Comparison of ENCODE assay signal across 9 mouse cellular contexts in genomic region chr13:45538532-45539204, GRCm38 (mm10). TPM values are rescaled to one million over a fixed set of nuclear protein-coding genes. Genes with fewer than 3 reads are reported as not detected.
A peak's percentile ranks its signal among the peaks of the same experiment; 100 is the strongest.
DNase-seq lines count a peak whose midpoint lies in the region; ATAC-seq and TF ChIP-seq lines count a peak whose summit lies in the region.
"Had no signal": no experiment of that assay in that cellular context is flagged by ENCODE, and none has a peak within 500 bp of the region (broad histone marks: within the 10 kb centered on the region; RNA-seq: fewer than 3 reads in every experiment).

No protein-coding gene starts in this region.

- peak overlapping the region; percentile 37 for H3K4me3 ChIP-seq in embryonic facial prominence, embryonic 14.5 days (ENCODE audit: low read depth, low read length)
- H3K4me3 ChIP-seq in kidney, adult 2 months (ENCODE audit: insufficient read depth, low read depth, low read length) = no peak overlapping the region
- peak overlapping the region; percentile 17; the same call in 1 of the 2 replicates for H3K4me3 ChIP-seq in limb, embryonic 11.5 days (ENCODE audit: low read depth, low read length)
- peak overlapping the region; percentile 40 for H3K4me3 ChIP-seq in midbrain, embryonic 13.5 days (replicated peaks)
- H3K4me3 ChIP-seq in stomach, embryonic 16.5 days (replicated peaks; ENCODE audit: low read length) = peak overlapping the region; percentile 45

- peak; percentile 73 for TF ChIP-seq CTCF in kidney, adult 2 months (conservative IDR thresholded peaks at IDR 0.05; ENCODE audit: insufficient read depth, insufficient read length, low read depth, low read length)

- peak overlapping the region; percentile 62 for H3K4me2 ChIP-seq in embryonic facial prominence, embryonic 14.5 days (ENCODE audit: low read depth, low read length)
- H3K4me2 ChIP-seq in limb, embryonic 11.5 days (ENCODE audit: low read depth, severe bottlenecking) = peak overlapping the region; percentile 62
- peak overlapping the region; percentile 62 for H3K4me2 ChIP-seq in midbrain, embryonic 13.5 days (replicated peaks)
- H3K4me2 ChIP-seq in stomach, embryonic 16.5 days (ENCODE audit: low read depth, low read length) = peak overlapping the region; percentile 74

- no peak for TF ChIP-seq POLR2A in kidney, adult 2 months (IDR thresholded peaks at IDR 0.05; ENCODE audit: low read depth, low read length)

- peak; percentile 22 for DNase-seq in thymus, postnatal 4 days
- DNase-seq in thymus, postnatal 14 days = no peak
- peak; percentile 94 for DNase-seq in embryonic facial prominence, embryonic 14.5 days (ENCODE audit: low spot score)
- peak; percentile 56 to 65 for DNase-seq in heart, adult 9 months (ENCODE audit: low spot score in 2 of 2)
- peak; percentile 57 for DNase-seq in kidney, adult 2 months
- peak; percentile 81 for DNase-seq in limb, embryonic 11.5 days (ENCODE audit: low spot score)

- WGBS in embryonic facial prominence, embryonic 14.5 days = 24% methylated on average over 10 of the region's 10 CpGs
- 34% methylated on average over 10 of the region's 10 CpGs for WGBS in kidney, adult 2 months
- 30% methylated on average over 10 of the region's 10 CpGs for WGBS in limb, embryonic 11.5 days
- WGBS in midbrain, embryonic 13.5 days = 29% methylated on average over 10 of the region's 10 CpGs
- WGBS in stomach, embryonic 16.5 days = 24% methylated on average over 10 of the region's 10 CpGs

- H3K9ac ChIP-seq in embryonic facial prominence, embryonic 14.5 days (ENCODE audit: low read depth, low read length) = peak overlapping the region; percentile 44; the same call in 1 of the 2 replicates
- 0 out of 2 replicates have a peak overlapping the region, but pooled peaks have one; percentile 22 for H3K9ac ChIP-seq in limb, embryonic 11.5 days (ENCODE audit: low read length)
- peak overlapping the region; percentile 50 for H3K9ac ChIP-seq in midbrain, embryonic 13.5 days (replicated peaks)
- H3K9ac ChIP-seq in stomach, embryonic 16.5 days (ENCODE audit: low read length) = peak overlapping the region; percentile 61

- H3K9me3 ChIP-seq in embryonic facial prominence, embryonic 14.5 days (ENCODE audit: control insufficient read depth, low read length) = no peaks in the 10 kb centered on the region
- no peaks in the 10 kb centered on the region for H3K9me3 ChIP-seq in limb, embryonic 11.5 days (ENCODE audit: control insufficient read depth, low read length)
- H3K9me3 ChIP-seq in midbrain, embryonic 13.5 days = no peaks in the 10 kb centered on the region
- H3K9me3 ChIP-seq in stomach, embryonic 16.5 days (replicated peaks; ENCODE audit: control insufficient read depth, low read length) = no peaks in the 10 kb centered on the region
- H3K9me3 ChIP-seq: G1E had no signal

- H3K27ac ChIP-seq in embryonic facial prominence, embryonic 14.5 days (replicated peaks; ENCODE audit: low read depth, low read length) = 0 out of 2 replicates have a peak overlapping the region, but pooled peaks have one; percentile 39
- H3K27ac ChIP-seq in kidney, adult 2 months (ENCODE audit: insufficient read depth, low read depth, low read length) = no peak overlapping the region
- H3K27ac ChIP-seq in limb, embryonic 11.5 days (replicated peaks; ENCODE audit: low read depth, low read length) = no peak overlapping the region
- H3K27ac ChIP-seq in midbrain, embryonic 13.5 days = peak overlapping the region; percentile 71
- 0 out of 2 replicates have a peak overlapping the region, but pooled peaks have one; percentile 26 for H3K27ac ChIP-seq in stomach, embryonic 16.5 days (ENCODE audit: low read length)

- peaks cover 4% of the 10 kb centered on the region; the same call in 1 of the 2 replicates for H3K4me1 ChIP-seq in embryonic facial prominence, embryonic 14.5 days (ENCODE audit: control insufficient read depth, insufficient read depth, low read length)
- no peaks in the 10 kb centered on the region for H3K4me1 ChIP-seq in kidney, adult 2 months (ENCODE audit: control insufficient read depth, insufficient read depth, low read length)
- 0 out of 2 replicates have a peak, but pooled peaks cover 2% of the 10 kb centered on the region for H3K4me1 ChIP-seq in limb, embryonic 11.5 days (ENCODE audit: control insufficient read depth, insufficient read depth, low read length)
- peaks cover 11% of the 10 kb centered on the region for H3K4me1 ChIP-seq in midbrain, embryonic 13.5 days (replicated peaks)
- peaks cover 3% of the 10 kb centered on the region; the same call in 1 of the 2 replicates for H3K4me1 ChIP-seq in stomach, embryonic 16.5 days (ENCODE audit: control insufficient read depth, insufficient read depth, low read length)

- H3K27me3 ChIP-seq in embryonic facial prominence, embryonic 14.5 days (replicated peaks; ENCODE audit: control insufficient read depth, insufficient read depth, low read length) = no peaks in the 10 kb centered on the region
- H3K27me3 ChIP-seq in kidney, adult 2 months (replicated peaks; ENCODE audit: control insufficient read depth, insufficient read depth, low read length) = no peaks in the 10 kb centered on the region
- no peaks in the 10 kb centered on the region for H3K27me3 ChIP-seq in limb, embryonic 11.5 days (ENCODE audit: control insufficient read depth, insufficient read depth, low read length)
- no peaks in the 10 kb centered on the region for H3K27me3 ChIP-seq in midbrain, embryonic 13.5 days
- H3K27me3 ChIP-seq in stomach, embryonic 16.5 days (ENCODE audit: control insufficient read depth, insufficient read depth, low read length) = no peaks in the 10 kb centered on the region

- peak; percentile 89 for ATAC-seq in embryonic facial prominence, embryonic 14.5 days (ENCODE audit: low read depth)
- ATAC-seq in limb, embryonic 11.5 days (ENCODE audit: insufficient number of reproducible peaks, low FRiP score, low TSS enrichment, low read depth) = peak; percentile 76; the same call in 1 of the 2 replicates
- ATAC-seq in midbrain, embryonic 13.5 days = peak; percentile 96
- ATAC-seq in stomach, embryonic 16.5 days (ENCODE audit: insufficient read depth, low FRiP score) = peak; percentile 88

- no peaks in the 10 kb centered on the region for H3K36me3 ChIP-seq in embryonic facial prominence, embryonic 14.5 days (ENCODE audit: control insufficient read depth, insufficient read depth, low read length)
- no peaks in the 10 kb centered on the region; the same call in 1 of the 2 replicates for H3K36me3 ChIP-seq in kidney, adult 2 months (ENCODE audit: control insufficient read depth, insufficient read depth, low read length)
- no peaks in the 10 kb centered on the region for H3K36me3 ChIP-seq in limb, embryonic 11.5 days (ENCODE audit: control insufficient read depth, insufficient read depth, low read length)
- no peaks in the 10 kb centered on the region for H3K36me3 ChIP-seq in midbrain, embryonic 13.5 days
- no peaks in the 10 kb centered on the region for H3K36me3 ChIP-seq in stomach, embryonic 16.5 days (ENCODE audit: control insufficient read depth, insufficient read depth, low read length)

RNA-seq across cellular contexts. Expression of gene Gmpr, which starts 31.4 kb away (rescaled TPM):
- polyA plus RNA-seq in embryonic facial prominence, embryonic 14.5 days (2014; fragmentation: Nextera tagmentation; extraction: Ambion mirVana) = 46.4 and 51.5 TPM in 2 replicates
- polyA plus RNA-seq in kidney, adult 2 months (2012; rRNA removed) = 128 and 131 TPM in 2 replicates
- polyA plus RNA-seq in limb, embryonic 11.5 days (2014; fragmentation: Nextera tagmentation; extraction: Ambion mirVana) = 19.9 and 23.6 TPM in 2 replicates
- 19.0 and 20.4 TPM in 2 replicates for polyA plus RNA-seq in midbrain, embryonic 13.5 days (2015; fragmentation: Nextera tagmentation; extraction: Ambion mirVana)
- polyA plus RNA-seq in stomach, embryonic 16.5 days (2015; fragmentation: Nextera tagmentation; extraction: Ambion mirVana) = 39.8 and 50.5 TPM in 2 replicates

Comparison
In these comparisons a context has a peak if more than half of its experiments do, and no peak if none do; other contexts are left out.
1. H3K27ac ChIP-seq: peak in embryonic facial prominence, embryonic 14.5 days (single experiment), midbrain, embryonic 13.5 days (single experiment) and stomach, embryonic 16.5 days (single experiment); none in kidney, adult 2 months (single experiment) and limb, embryonic 11.5 days (single experiment).
2. Peak in every context shown above with its lines, with median percentiles within 50 percentile points of each other: ATAC-seq, H3K4me2 ChIP-seq and H3K9ac ChIP-seq.